Mouse (Mus musculus) inflammation-experienced regulatory T-cells, adult 6 months (primary cell): ENCODE measurements around the gene Prm3. TPM values are rescaled to one million over a fixed set of nuclear protein-coding genes. Genes with fewer than 3 reads are reported as not detected.
A peak's percentile ranks its signal among the peaks of the same experiment; 100 is the strongest.

Source experiments
- ATAC-seq: one replicate; pipeline ENCODE4 v1.8.0; 2017
- polyA plus RNA-seq, 3 experiments: library from polyadenylated mRNA; unstranded; fragments of 100-300 nt; shearing (Covaris generic); gene quantifications; one replicate each; pipeline ENCODE4 v1.2.1; 2017

Gene Prm3
- polyA plus RNA-seq, 3 experiments from 2014 or later: not detected

GRCm38 (mm10) chr16:10796034-10796433 lies 5.3 kb upstream of the Prm3 start, which contains the start of gene Prm2:
Gene Prm2 (minus strand): TSS chr16:10796134.
- ATAC-seq: no peak

- peak; percentile 8 for ATAC-seq
Observed at GRCm38 (mm10) chr16:10788866-10789265, 1.8 kb downstream of the Prm3 start.

DNA sequence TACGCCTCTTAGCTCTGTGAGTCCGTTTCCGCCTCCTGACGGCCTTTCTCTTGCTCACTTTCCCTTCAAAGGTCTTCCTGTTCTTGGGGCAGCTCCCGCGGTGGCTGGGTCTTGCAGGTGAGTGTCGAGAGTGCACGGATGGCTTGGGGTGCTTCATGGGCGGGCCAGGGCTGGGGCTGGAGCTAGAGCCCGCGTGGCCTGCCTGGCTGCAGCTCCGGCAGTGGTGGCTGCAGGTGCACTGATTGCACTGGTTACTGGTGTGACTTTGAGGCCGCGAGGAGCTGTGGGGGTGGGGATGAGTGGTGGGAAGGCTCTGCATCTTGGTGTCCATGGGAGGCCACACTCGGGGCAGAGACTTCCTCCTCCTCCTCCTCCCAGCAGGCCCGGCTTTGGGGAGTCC lies 2.4 kb downstream of the Prm3 start, which contains the start of gene Tnp2:
Gene Tnp2 (minus strand): TSS at position 390 of the 400 bp plus-strand sequence.
- no peak for ATAC-seq

DNA sequence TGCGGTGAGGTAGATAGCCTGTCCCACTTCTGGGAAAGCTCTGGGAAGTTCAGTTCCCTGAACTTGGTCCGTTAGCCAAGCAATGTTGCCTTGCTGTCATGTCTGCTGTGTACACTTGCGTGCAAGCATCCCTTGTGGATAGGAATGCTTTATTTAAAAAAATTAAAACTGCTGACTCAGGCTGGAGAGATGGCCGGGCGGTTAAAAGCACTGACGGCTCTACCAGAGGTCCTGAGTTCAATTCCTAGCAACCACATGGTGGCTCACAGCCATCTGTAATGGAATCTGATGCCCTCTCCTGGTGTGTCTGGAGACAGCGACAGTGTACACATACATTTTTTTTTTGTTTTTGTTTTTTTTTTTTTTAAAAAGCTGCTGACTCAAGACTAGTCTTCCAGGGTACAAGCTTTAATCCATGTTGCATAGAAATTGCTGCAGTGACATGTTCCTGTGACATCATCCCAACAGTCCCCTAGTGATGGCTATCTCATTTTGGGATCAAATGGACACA lies 3.1 kb downstream of the Prm3 start:
- ATAC-seq: no peak

GRCm38 (mm10) chr16:10786782-10787547 lies 3.7 kb downstream of the Prm3 start:
- no peak for ATAC-seq

- ATAC-seq: peak; percentile 50
Observed at GRCm38 (mm10) chr16:10786288-10786687, 4.4 kb downstream of the Prm3 start.

GRCm38 (mm10) chr16:10785371-10786231 lies 5.1 kb downstream of the Prm3 start, which contains the start of gene Socs1:
Gene Socs1 (minus strand): TSS chr16:10785536.
- peak; percentile 44 for ATAC-seq

DNA sequence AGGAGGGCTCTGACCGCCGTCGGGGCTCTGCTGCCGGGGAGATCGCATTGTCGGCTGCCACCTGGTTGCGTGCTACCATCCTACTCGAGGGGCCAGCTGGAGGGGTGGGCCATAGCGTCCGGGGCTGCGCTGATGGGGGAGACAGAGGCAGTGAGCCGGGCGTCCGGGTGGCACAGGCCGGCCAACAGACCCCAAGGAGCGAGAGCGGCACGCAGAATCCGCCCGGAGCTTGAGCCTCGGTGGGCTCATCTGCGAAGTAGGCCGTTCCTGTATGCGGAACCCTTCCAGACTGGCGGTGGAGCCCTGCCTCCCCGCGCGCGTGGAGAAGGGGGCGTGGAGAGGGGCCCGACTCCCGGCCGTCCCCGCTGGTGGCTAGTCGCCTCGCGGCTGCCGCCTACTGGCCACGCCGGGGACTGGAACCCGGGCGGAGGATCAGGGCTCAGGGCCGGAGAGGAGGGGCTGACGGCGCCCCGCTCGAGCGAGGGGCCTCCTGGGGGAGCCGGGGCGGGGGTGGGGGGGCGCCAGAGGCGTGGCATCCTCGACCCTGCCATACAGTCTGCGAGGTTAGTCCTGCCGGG lies 5.8 kb downstream of the Prm3 start:
- peak; percentile 27 for ATAC-seq

GRCm38 (mm10) chr16:10783883-10784792 lies 6.6 kb downstream of the Prm3 start:
- no peak for ATAC-seq

DNA sequence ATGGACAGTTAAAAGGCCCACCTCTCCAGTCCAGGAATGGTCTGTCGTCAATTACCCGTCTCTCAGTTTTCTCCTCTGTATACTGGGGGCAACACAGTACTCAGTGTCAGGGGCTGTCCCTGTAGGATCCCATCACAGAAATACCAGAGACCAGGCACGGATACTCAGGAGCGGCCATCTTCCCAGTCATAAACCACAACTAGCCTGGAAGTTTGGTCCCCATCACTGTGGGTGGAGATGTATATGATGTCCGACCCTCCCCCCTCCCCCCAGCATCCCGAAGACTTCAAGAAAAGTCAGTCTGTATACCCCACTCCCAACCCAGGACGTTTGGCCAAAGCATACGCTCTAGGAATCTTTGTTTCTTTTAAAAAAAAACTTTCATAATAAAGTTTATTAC lies 7.3 kb downstream of the Prm3 start:
- ATAC-seq: no peak

- ATAC-seq: no peak
Observed at GRCm38 (mm10) chr16:10783152-10783434, 7.6 kb downstream of the Prm3 start.

DNA sequence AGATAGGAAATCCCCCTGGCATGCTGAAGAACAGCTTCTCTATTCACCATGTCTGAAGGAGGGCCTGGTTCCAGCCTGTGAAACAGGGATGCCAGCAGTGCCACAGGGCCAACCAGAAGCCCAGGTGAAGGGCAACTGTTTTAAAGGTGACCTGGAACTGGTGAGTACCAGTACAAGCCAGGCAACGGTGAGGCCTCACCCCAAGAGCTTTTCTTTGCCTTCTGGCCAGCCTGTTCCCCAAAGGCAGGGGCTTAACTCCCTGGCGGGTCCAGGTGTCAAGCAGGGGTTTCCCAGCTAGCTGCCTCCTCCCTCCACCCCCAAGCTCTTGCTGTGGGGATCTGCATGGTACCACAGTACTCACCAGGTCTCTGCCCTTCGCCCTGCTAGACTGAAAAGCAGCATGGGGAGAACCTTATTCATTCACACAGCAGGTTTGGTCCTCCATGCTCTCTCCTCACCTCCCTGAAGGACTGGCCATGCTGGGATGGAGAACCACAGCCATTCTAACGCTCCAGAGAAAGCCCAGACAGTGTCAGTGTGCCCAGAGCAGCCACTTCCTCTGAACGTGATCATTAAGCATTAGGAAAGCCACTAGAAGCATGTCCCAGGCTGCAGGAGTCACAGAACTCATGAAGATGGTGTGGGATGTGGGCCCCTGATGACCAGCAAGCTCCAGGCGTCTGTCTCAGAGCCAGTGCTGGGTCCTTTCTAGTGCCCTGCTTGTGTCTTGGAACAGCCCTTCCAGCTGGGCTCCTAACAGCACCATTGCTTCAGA lies 8.2 kb downstream of the Prm3 start:
- ATAC-seq: no peak

DNA sequence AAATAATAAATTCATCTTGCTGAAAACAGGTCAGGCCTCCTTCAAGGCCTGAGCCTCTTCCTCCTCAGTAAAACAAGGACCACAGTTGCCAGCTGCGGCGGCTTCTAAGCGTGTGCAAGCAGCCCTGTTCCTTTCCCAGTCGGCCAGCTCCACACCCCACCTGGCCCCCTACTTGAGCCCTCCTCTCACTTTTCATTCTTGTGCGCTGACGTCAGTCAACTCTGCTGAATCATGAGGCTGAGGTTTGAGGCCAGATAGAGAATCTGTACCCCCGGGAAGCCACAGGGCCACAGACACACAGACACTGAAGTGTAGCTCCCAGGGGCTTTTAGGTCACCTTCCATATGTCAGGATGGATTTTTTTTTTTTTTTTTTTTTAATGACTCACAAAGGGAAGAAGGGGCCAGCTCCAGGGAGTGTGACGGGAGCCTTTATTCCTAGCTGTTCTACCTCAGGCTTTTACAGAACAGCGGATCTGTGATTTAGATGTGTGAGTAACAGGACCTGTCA lies 8.8 kb downstream of the Prm3 start:
- no peak for ATAC-seq

DNA sequence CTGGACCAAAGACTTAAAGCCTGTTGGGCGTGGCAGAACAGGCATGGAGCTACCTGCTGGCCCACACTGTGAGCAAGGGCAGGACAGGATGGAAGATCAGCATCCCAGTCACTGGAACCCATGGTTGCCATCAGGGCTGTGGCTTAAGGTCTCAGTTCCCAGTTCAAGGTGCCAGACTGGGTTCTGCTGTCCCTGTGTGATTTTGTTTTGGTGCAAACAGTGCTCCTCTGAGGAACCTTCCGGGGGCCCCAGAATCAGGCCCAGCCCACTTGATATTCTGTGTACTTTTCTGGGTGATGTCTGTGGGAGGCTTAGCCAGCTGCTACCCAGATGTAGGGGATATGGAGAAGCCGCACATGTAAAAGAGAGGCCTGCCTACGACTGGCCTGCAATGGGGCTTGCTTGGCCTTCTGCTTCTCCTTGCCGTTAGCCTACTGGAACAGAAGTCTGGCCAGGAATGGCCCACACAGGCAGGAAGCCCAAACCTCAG lies 10.0 kb downstream of the Prm3 start:
- no peak for ATAC-seq

- no peak for ATAC-seq
Observed at GRCm38 (mm10) chr16:10777579-10778160, 13.0 kb downstream of the Prm3 start.

DNA sequence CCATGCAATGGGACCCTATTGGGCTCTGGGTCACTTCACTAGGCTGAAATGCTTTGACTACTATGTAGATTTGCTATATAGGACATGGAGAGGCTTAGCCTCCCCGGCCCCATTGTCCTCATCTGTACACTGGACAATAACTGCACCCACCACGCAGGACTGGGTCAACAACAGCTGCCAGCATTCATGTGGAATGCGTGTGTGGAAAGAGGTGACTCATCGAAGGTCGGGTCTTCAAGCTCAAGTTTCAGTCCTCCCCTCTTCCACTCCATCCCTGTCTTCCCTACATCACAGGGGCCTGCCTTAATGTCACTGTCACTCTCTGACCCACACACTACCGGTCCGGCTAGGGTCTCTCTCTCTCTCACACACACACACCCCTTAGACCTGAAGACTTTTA lies 14.4 kb downstream of the Prm3 start:
- ATAC-seq: no peak

DNA sequence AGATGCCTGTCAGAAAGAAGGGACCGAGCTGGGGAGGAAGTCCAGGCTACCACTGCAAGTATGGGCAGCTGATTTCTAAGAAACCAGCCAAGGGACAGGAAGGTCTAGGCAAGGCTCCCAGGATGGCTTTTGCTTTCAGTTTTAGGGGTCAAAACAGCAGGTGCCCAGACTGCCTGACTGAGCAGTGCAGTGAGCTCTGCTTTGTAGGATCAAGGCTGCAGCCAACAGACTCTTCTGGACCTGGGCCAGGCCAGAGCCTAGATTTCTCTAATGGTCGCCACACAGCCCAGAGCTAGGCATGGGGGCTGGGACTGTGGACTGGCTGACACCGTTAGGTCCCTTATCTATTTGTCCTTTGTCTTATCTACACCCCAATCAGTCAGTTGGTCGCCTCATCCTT lies 16.0 kb downstream of the Prm3 start:
- ATAC-seq: peak; percentile 9

DNA sequence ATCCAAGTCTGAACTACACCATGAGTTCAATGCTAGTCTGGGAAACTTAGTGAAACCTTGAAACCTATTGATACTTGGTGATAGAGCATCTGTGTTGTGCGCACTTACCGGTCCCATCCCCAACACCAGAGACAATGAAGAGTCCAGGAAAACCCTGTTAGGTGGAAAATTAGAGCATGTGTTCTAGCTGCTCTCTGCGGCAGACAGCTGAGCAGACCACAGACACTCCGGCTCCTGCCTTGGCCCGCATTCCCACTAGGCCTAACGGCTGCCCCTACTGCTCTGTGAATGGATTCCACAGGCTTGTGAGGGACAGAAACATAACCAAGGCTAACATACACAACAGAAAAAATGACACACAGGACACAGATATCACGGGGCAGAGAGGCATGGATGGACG lies 17.2 kb downstream of the Prm3 start:
- no peak for ATAC-seq

GRCm38 (mm10) chr16:10771769-10772510 lies 18.8 kb downstream of the Prm3 start:
- peak; percentile 84 for ATAC-seq
